Mouse (Mus musculus): ENCODE data around the gene Iqgap1. TPM values are rescaled to one million over a fixed set of nuclear protein-coding genes. Genes with fewer than 3 reads are reported as not detected.
"Not testable (repeated sequence)": the region's sequence is repeated elsewhere in the genome, so short reads cannot be mapped to it uniquely, and the experiment has no call there.

Gene Iqgap1
- polyA plus RNA-seq, 1 experiment = 48.9 TPM

DNA sequence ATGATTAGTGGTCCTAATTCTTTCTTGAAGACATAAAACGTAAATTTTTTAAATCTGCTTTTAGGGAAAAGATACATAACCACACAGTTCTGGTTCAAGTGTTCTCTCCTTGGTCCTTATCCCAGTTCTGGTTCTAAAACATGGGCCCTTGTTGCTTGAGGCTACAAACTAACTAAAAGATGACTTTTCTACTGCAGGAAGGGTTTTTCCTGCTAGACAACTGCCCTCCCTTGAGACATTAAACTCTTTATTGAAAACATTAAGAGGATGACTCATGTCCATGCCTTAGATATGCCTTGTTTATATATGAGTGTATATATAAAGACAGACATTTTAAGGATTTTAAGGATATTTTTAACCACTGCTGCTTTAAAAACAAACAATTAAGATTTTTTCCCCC, 17.4 kb upstream of the Iqgap1 start:
- DNase-seq (ENCODE audit: low read depth) = no peak

- no peak for DNase-seq (ENCODE audit: low read depth)
Observed at GRCm38 (mm10) chr7:80842132-80842531, 16.4 kb upstream of the Iqgap1 start.

DNA sequence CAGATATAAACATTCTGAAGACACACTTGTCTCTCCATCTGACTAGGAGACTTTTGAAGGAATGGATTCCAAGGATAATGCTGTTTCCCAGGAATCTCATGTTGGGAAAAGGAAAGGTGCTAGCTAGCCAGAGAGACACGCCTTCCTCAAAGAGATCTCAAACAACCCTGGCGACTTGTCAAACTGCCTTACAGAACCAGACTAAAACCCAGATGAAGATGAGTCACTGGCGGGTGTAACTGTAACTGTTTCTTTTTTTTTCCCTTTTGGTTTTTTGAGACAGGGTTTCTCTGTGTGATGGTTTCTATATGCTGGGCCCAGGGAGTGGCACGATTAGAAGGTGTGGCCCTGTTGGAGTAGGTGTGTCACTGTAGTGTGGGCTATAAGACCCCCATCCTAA, 15.2 kb upstream of the Iqgap1 start:
- DNase-seq (ENCODE audit: low read depth) = no peak

DNA sequence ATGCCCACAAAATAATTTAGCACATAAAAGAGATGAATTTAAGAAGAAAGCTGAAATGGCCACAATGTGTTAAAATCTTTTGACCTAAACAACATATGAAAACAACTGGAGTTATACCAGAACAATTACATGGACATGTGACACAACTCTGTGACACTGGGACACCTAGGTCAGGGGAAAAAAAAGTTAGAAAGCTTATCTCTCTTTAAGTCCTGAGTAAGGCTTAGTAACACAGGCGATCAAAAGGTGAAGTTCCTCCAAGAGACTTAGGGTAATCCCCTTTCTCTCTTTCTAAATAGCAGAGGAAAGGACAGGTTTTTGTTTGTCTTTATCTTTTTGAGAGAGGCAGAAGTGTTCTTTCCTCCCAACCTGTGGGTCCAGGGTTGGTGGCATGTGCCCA, 14.5 kb upstream of the Iqgap1 start:
- DNase-seq (ENCODE audit: low read depth) = no peak

- no peak for DNase-seq (ENCODE audit: low read depth)
Observed at GRCm38 (mm10) chr7:80839755-80840154, 14.0 kb upstream of the Iqgap1 start.

- no peak for DNase-seq (ENCODE audit: low read depth)
Observed at GRCm38 (mm10) chr7:80838247-80838646, 12.5 kb upstream of the Iqgap1 start.

DNA sequence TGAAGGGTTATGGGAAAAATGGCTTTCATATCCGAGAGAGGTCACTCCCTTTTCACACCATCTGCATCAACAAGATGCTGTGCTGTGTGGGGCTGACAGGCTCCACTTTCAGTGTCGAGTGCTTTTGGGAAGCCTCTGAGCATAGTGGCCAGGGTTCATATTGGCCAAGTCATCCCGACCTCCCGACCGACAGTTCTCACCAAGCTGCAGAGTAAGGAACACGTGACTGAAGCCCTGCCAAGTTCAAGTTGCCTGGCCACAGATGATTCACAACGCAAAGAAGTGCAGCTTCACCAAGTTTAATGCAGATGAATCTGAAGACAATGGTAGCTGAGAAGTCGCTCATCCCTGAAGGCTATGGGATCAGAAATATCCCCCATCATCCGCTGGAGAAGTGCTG, 12.0 kb upstream of the Iqgap1 start:
- DNase-seq (ENCODE audit: low read depth) = no peak

GRCm38 (mm10) chr7:80835984-80836652, 10.3 kb upstream of the Iqgap1 start:
- DNase-seq (ENCODE audit: low read depth) = no peak

DNA sequence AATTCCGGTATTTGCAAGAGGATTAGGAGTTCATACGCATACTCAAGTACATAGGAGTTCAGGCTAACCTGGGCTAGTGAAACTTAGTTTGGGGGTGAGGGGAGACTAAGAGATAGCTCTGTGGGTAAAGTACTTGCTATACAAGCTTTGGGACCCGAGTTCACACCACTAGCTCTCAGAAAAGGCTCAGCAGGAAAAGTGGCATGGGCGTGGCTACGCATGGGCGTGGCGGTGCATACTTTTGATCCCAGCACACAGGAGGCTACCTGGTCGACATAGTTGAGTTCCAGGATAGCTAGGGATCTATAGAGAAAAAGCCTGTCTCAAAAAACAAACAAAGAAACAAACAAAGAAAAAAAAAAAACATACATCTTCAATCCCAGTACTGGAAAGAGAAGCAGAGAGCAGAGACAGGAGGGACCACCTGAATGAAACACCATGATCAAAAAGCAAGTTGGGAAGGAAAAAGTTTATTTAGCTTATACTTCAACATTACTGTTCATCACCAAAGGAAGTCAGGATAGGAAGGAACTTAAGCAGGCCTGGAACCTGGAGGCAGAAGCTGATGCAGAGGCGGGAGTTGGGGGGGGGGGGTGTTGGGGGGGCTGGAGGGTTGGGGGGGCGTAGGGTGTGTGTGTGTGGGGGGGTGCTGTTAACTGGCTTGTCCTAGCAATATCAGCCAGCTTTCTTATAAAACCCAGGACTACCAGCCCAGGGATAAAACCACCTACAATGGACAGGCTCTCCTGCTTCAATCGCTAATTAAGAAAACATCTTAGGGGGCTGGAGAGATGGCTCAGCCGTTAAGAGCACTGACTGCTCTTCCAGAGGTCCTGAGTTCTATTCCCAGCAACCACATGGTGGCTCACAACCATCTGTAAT, 8.1 kb upstream of the Iqgap1 start:
- DNase-seq (ENCODE audit: low read depth) = no peak

- not testable (repeated sequence) for DNase-seq (ENCODE audit: low read depth)
Observed at GRCm38 (mm10) chr7:80832996-80833650, 7.3 kb upstream of the Iqgap1 start.

- DNase-seq (ENCODE audit: low read depth) = no peak
Observed at GRCm38 (mm10) chr7:80832191-80832590, 6.4 kb upstream of the Iqgap1 start.

DNA sequence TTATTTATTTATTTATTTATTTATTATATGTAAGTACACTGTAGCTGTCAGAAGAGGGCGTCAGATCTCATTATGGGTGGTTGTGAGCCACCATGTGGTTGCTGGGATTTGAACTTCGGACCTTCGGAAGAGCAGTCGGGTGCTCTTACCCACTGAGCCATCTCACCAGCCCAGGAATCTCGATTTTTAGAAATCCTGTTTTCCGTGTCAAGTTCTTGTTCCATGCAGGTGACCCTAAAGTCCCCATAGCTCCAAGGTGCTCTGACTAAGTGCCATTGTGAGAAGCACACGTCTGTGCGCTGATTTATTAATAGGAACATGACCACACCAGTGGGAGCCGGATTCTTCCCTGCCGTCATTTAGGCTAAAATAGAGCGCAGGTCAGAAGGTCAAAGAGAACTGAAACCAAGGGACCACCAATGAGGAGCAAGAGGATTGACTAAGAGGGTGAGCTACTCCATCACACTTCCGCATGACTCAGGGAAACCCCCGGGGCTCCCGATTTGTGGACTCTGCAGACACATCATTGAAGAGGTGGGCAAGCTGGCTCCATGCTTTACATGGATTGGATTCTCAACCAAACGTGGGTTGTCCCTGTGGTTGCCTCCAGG, 4.5 kb upstream of the Iqgap1 start:
- no peak for DNase-seq (ENCODE audit: low read depth)

- no peak for DNase-seq (ENCODE audit: low read depth)
Observed at GRCm38 (mm10) chr7:80828146-80828860, 2.5 kb upstream of the Iqgap1 start.

GRCm38 (mm10) chr7:80823875-80824682, 1.7 kb downstream of the Iqgap1 start:
- DNase-seq (ENCODE audit: low read depth) = no peak

DNA sequence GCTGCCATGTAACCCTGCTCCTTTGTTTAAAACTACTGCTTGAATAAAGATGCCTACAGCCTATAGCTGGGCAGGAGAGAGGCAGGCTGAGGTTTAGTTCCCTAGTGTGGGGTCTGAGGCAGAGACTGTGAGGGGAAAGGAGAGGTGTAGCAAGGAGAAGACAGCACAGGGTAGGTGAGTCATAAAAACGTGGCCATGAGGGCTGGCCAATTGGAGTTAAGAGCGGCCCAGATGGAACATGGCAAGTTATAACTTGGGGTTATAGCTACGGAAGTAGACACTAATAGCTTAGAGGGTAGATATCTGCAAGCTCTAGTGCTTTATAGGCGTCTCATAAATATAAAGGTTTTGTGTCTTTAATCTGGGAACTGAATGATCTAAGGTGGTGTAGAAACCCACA, 2.5 kb downstream of the Iqgap1 start:
- no peak for DNase-seq (ENCODE audit: low read depth)

GRCm38 (mm10) chr7:80820838-80821237, 4.9 kb downstream of the Iqgap1 start:
- no peak for DNase-seq (ENCODE audit: low read depth)

DNA sequence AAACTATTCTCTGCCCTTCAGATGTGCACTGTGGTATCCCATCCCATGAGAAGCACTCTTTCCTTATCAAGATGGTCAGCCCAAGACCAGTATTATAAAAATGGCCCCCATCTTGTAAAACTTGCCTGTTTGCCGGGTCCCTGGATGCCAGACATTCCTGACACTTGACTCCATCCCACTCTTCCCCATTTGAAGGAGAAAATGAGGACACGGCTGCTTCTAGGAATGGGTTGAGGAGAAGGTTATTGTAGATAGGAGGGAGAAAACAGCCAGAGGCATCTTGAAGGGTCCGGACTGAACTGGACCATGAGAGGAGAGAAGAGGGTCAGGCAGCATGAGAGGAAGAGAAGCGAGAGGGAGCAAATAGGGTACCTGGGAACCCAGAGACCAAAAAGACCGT, 9.1 kb downstream of the Iqgap1 start:
- no peak for DNase-seq (ENCODE audit: low read depth)

GRCm38 (mm10) chr7:80813397-80813796, 12.4 kb downstream of the Iqgap1 start:
- no peak for DNase-seq (ENCODE audit: low read depth)

GRCm38 (mm10) chr7:80806331-80806730, 19.4 kb downstream of the Iqgap1 start:
- no peak for DNase-seq (ENCODE audit: low read depth)

DNA sequence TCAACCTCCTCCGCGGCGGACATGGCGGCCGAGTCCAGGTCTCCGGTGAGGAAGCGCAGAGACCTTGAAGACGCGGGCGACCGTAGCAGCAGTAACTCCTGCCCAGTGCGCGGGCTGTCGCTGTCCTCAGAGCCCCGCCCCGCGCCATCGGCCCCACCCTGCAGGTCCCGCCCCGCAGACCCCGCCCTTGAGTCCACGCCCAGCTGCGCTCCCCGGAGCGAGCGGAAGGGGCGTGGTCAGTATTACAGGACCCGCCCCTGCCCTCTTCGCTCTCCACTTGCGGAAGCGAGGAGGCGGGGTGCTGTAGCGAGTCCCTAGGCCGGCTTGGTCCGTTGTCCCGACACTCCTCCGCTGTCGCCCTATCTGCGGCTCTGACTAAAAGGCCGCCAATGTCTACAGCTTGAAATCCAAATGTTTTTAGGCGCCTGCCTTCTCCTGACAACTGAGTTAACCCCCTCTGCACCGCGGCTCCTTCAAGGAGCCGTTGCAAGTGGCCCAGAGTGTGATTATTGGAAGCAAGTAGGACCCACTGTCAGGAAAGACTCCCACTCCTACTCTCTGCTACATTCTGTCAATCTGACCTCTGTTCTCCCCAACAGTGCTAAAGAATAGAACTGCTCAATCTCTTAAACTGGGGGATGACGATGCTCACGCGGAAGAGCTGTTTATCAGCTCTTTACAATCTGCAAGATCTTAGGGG, 22.5 kb downstream of the Iqgap1 start:
- DNase-seq (ENCODE audit: low read depth) = no peak

Measured in gonadal fat pad, adult 2 months (tissue).